Mouse (Mus musculus): ENCODE measurements at regions not wholly inside any gene's neighbourhood (a gene's known extent, or its start where the extent isn't known, plus 50 kb on each side); places are given as distances from the start of the nearest gene placed in this dataset.
A peak's percentile ranks its signal among the peaks of the same experiment; 100 is the strongest.

DNA sequence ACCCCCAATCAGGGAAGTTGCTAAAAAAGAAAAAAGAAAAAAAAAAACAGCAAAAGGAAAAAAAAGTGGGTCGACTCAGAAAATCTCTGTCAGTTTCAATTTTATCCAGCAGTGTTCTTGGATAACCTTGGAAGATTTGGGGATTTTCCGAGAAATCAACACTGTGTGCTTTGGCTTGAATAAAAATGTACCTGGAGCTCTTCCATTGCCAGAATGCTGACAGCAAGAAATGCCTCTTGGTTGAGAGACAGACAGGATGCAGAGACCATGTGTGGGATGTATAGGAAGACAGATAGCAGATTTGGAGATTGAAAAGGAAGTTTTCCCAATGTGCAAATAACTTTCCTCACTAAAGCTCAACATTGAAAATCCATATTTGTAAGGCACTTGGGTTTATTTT, 271.0 kb downstream of the Abcc12 start:
- no peak for TF ChIP-seq CTCF (IDR thresholded peaks at IDR 0.05; ENCODE audit: low read depth)
- Histone ChIP-seq H3K4me1 (replicated peaks; ENCODE audit: insufficient read depth, low read length) (no peaks in the 10 kb centered on the region), H3K27ac (no peak overlapping the region), H3K9ac (ENCODE audit: low read depth, low read length) (no peak overlapping the region), H3K36me3 (ENCODE audit: insufficient read depth, low read length) (no peaks in the 10 kb centered on the region), H3K4me2 (ENCODE audit: low read length) (no peak overlapping the region), H3K9me3 (replicated peaks; ENCODE audit: low read length) (no peaks in the 10 kb centered on the region), H3K27me3 (ENCODE audit: insufficient read depth, low read length) (no peaks in the 10 kb centered on the region), H3K4me3 (replicated peaks; ENCODE audit: low read depth, low read length) (no peak overlapping the region)
- DNase-seq (ENCODE audit: low spot score) (no peak), ATAC-seq (replicated peaks; ENCODE audit: low FRiP score, low read depth) (no peak)
- 51% methylated on average over 2 of the region's 2 CpGs for WGBS

- Histone ChIP-seq H3K27me3 (ENCODE audit: insufficient read depth, low read length) (no peaks in the 10 kb centered on the region), H3K4me1 (replicated peaks; ENCODE audit: insufficient read depth, low read length) (no peaks in the 10 kb centered on the region), H3K4me2 (ENCODE audit: low read length) (no peak overlapping the region), H3K4me3 (replicated peaks; ENCODE audit: low read depth, low read length) (no peak overlapping the region), H3K9ac (ENCODE audit: low read depth, low read length) (no peak overlapping the region), H3K27ac (no peak overlapping the region), H3K9me3 (replicated peaks; ENCODE audit: low read length) (no peaks in the 10 kb centered on the region), H3K36me3 (ENCODE audit: insufficient read depth, low read length) (no peaks in the 10 kb centered on the region)
- DNase-seq (ENCODE audit: low spot score) (no peak), ATAC-seq (replicated peaks; ENCODE audit: low FRiP score, low read depth) (no peak)
- WGBS: 82% methylated on average over 3 of the region's 3 CpGs
- TF ChIP-seq CTCF (IDR thresholded peaks at IDR 0.05; ENCODE audit: low read depth): no peak
Measured at GRCm38 (mm10) chr8:86307339-86307738, 273.1 kb downstream of the Abcc12 start.

- Histone ChIP-seq H3K36me3 (ENCODE audit: insufficient read depth, low read length) (no peaks in the 10 kb centered on the region), H3K4me3 (replicated peaks; ENCODE audit: low read depth, low read length) (no peak overlapping the region), H3K9me3 (replicated peaks; ENCODE audit: low read length) (no peaks in the 10 kb centered on the region), H3K4me2 (ENCODE audit: low read length) (no peak overlapping the region), H3K27ac (0 out of 2 replicates have a peak overlapping the region, but pooled peaks have one; percentile 9), H3K4me1 (replicated peaks; ENCODE audit: insufficient read depth, low read length) (no peaks in the 10 kb centered on the region), H3K9ac (ENCODE audit: low read depth, low read length) (no peak overlapping the region), H3K27me3 (ENCODE audit: insufficient read depth, low read length) (no peaks in the 10 kb centered on the region)
- WGBS: 37% methylated on average over 4 of the region's 4 CpGs
- peak; percentile 71 for DNase-seq (ENCODE audit: low spot score)
- TF ChIP-seq CTCF (IDR thresholded peaks at IDR 0.05; ENCODE audit: low read depth): no peak
- no peak for ATAC-seq (replicated peaks; ENCODE audit: low FRiP score, low read depth)
Measured at GRCm38 (mm10) chr8:86301885-86302509, 278.5 kb downstream of the Abcc12 start.

DNA sequence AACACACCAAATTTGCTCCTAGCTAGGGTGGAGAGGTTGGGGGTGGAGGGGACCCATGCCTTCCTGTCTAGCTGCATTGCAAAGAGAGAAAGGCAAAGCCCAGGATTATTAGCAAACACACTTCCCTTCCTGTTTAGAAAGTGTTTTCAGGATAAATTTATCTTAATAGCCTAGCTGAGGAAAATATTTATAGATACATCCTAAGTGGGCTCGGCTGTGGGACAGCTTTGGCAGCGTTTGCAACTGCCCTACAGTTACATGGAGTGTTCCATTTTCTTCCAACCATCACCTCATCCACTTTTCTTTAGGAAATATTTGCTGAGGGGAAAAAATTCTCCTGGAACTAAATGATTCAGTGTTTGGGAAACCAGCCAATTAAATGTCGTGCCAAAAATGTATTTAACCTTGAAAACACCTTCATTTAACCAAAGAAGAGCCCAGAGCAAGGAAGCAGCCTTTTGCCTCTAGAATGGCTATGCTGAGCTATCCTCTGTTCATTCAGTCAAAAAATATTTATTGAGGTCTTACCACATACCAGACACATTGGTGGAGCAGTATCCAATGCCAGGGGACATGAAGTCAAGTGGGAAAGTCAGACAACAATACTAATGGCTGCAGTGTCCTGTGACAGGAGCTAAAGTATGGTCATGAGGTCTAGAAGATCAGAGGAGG, 291.6 kb downstream of the Abcc12 start:
- H3K27ac ChIP-seq: no peak overlapping the region
- H3K4me3 ChIP-seq (replicated peaks; ENCODE audit: low read depth, low read length): no peak overlapping the region
- no peak for TF ChIP-seq CTCF (IDR thresholded peaks at IDR 0.05; ENCODE audit: low read depth)
- no peaks in the 10 kb centered on the region for H3K9me3 ChIP-seq (replicated peaks; ENCODE audit: low read length)
- H3K27me3 ChIP-seq (ENCODE audit: insufficient read depth, low read length): no peaks in the 10 kb centered on the region
- no peak for DNase-seq (ENCODE audit: low spot score)
- no peaks in the 10 kb centered on the region for H3K36me3 ChIP-seq (ENCODE audit: insufficient read depth, low read length)
- WGBS: 57% methylated on average over 3 of the region's 3 CpGs
- ATAC-seq (replicated peaks; ENCODE audit: low FRiP score, low read depth): no peak
- H3K4me2 ChIP-seq (ENCODE audit: low read length): no peak overlapping the region
- no peak overlapping the region for H3K9ac ChIP-seq (ENCODE audit: low read depth, low read length)
- no peaks in the 10 kb centered on the region for H3K4me1 ChIP-seq (replicated peaks; ENCODE audit: insufficient read depth, low read length)

DNA sequence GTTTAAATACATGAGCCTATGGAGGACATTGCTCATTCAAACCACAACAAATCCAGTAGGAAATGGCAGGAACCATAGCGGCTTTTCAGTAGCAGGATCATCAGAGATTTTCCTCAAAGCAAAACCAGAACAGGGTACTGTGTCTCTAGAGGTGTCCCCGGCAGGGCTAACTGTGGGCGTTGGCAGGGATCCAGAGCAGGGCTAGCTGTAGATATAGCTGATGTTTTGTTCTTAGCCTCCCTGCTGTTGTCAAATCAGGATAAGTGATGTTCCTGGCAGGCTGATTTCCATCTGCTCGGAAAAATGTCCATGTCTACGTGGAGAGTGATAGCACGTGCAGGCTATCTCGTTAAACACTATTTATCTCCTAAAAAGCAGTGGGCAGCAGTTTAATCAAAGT, 297.6 kb downstream of the Abcc12 start:
- Histone ChIP-seq H3K9ac (ENCODE audit: low read depth, low read length) (no peak overlapping the region), H3K4me1 (replicated peaks; ENCODE audit: insufficient read depth, low read length) (no peaks in the 10 kb centered on the region), H3K4me2 (ENCODE audit: low read length) (no peak overlapping the region), H3K36me3 (ENCODE audit: insufficient read depth, low read length) (no peaks in the 10 kb centered on the region), H3K27ac (no peak overlapping the region), H3K27me3 (ENCODE audit: insufficient read depth, low read length) (no peaks in the 10 kb centered on the region), H3K9me3 (replicated peaks; ENCODE audit: low read length) (no peaks in the 10 kb centered on the region), H3K4me3 (replicated peaks; ENCODE audit: low read depth, low read length) (no peak overlapping the region)
- no peak for TF ChIP-seq CTCF (IDR thresholded peaks at IDR 0.05; ENCODE audit: low read depth)
- no peak for ATAC-seq (replicated peaks; ENCODE audit: low FRiP score, low read depth)
- 57% methylated on average over 7 of the region's 7 CpGs for WGBS
- no peak for DNase-seq (ENCODE audit: low spot score)

DNA sequence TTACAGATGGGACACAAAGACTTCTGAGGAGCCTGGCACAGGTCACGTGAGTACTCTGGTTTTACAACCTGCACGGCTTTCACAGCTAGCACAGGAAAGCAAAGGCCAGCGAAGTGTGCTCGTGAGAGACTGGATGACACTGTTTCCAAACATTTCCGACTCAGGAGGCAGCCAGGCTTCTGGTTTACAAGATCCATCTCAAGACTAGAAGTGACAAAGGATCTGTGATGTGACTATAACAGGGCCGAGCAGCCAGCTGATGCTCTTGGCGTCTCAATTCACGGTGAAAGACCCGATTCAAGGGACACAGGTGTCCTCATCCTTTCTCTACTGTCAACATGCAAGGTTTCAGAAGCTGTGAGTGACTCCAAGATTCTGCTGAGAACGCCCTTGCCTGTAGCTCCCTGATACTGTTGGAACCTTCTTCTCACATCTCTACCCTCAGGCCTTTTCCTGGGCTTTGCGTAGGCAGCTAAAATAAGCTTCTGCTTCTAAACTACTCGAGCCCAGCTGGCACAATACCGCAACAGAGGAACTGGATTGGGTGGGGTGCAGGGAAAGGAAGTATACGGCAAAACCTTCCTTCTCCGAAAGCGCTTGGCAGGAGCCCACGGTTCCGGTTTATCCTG, 300.3 kb downstream of the Abcc12 start:
- TF ChIP-seq CTCF (IDR thresholded peaks at IDR 0.05; ENCODE audit: low read depth): no peak
- Histone ChIP-seq H3K9ac (ENCODE audit: low read depth, low read length) (no peak overlapping the region), H3K27me3 (ENCODE audit: insufficient read depth, low read length) (no peaks in the 10 kb centered on the region), H3K4me2 (ENCODE audit: low read length) (no peak overlapping the region), H3K4me1 (replicated peaks; ENCODE audit: insufficient read depth, low read length) (no peaks in the 10 kb centered on the region), H3K36me3 (ENCODE audit: insufficient read depth, low read length) (no peaks in the 10 kb centered on the region), H3K4me3 (replicated peaks; ENCODE audit: low read depth, low read length) (no peak overlapping the region), H3K27ac (no peak overlapping the region), H3K9me3 (replicated peaks; ENCODE audit: low read length) (no peaks in the 10 kb centered on the region)
- ATAC-seq (replicated peaks; ENCODE audit: low FRiP score, low read depth) (no peak), DNase-seq (ENCODE audit: low spot score) (no peak)
- 68% methylated on average over 18 of the region's 18 CpGs for WGBS

Measured in kidney, postnatal 0 days (tissue).